Mouse (Mus musculus) heart, adult 2 months (tissue): Measurements from ENCODE around the gene Olfr533. TPM values are rescaled to one million over a fixed set of nuclear protein-coding genes. Genes with fewer than 3 reads are reported as not detected.
"Not testable (repeated sequence)": the region's sequence is repeated elsewhere in the genome, so short reads cannot be mapped to it uniquely, and the experiment has no call there.

Experiments used
- DNase-seq, 2 experiments: peaks; one replicate each; pipeline ENCODE4 v3.0.0; 2021
- H3K27ac ChIP-seq: fragments of 200-600 bp; 2 replicates; pipeline ENCODE4 v1.8.1; 2022
- H3K27me3 ChIP-seq: fragments of 200-500 bp; 2 replicates; pipeline ENCODE4 v1.6.1; 2012; ENCODE audit warnings: mild to moderate bottlenecking, low read length, inconsistent platforms, mixed read lengths; ENCODE audit not compliant: control insufficient read depth, insufficient read depth
- H3K36me3 ChIP-seq: fragments of 200-500 bp; 2 replicates; pipeline ENCODE4 v1.6.1; 2012; ENCODE audit warnings: low read length, inconsistent platforms; ENCODE audit not compliant: control insufficient read depth, insufficient read depth
- H3K4me1 ChIP-seq: fragments of 200-500 bp; 2 replicates; pipeline ENCODE4 v1.6.1; 2011; ENCODE audit warnings: low read length; ENCODE audit not compliant: control insufficient read depth, insufficient read depth
- H3K4me3 ChIP-seq: fragments of 200-600 bp; 2 replicates; pipeline ENCODE4 v1.8.1; 2022
- H3K79me2 ChIP-seq: fragments of 200-500 bp; replicated peaks from 2 replicates; pipeline ENCODE4 v1.6.1; 2012; ENCODE audit warnings: mild to moderate bottlenecking, inconsistent platforms, low read length, moderate library complexity, mixed read lengths; ENCODE audit not compliant: control insufficient read depth, insufficient read depth
- H3K9ac ChIP-seq: fragments of 200-500 bp; 2 replicates; pipeline ENCODE4 v1.6.1; 2012; ENCODE audit warnings: low read depth, mild to moderate bottlenecking, control low read depth, inconsistent platforms, low read length, mixed read lengths
- CTCF ChIP-seq: fragments of 200-600 bp; IDR thresholded peaks from 2 replicates; pipeline ENCODE4 v1.8.1; 2022; ENCODE audit warnings: antibody characterized with exemption, mild to moderate bottlenecking, moderate library complexity
- EP300 ChIP-seq: fragments of 200-500 bp; IDR thresholded peaks from 2 replicates; pipeline ENCODE4 v1.6.1; 2011; ENCODE audit warnings: low read depth, low read length, control low read depth; ENCODE audit not compliant: insufficient read depth
- POLR2A ChIP-seq: fragments of 200-500 bp; IDR thresholded peaks from 2 replicates; pipeline ENCODE4 v1.6.1; 2011; ENCODE audit warnings: mild to moderate bottlenecking, low read depth, low read length, control low read depth; ENCODE audit not compliant: insufficient read depth
- WGBS: fragments of 180-500 bp; shearing (Covaris S2); methylation state at CpG from one replicate; pipeline ENCODE4 v1.1.7; 2018; 5-methylcytosine and 5-hydroxymethylcytosine counted together
- intact Hi-C: fragments of 180-260 bp; cut with DNase I; formaldehyde crosslinking; loops from one replicate; pipeline ENCODE4 v1.15.1; 2025
- long read RNA-seq: library from polyadenylated mRNA; stranded (forward); transcript quantifications from one replicate; pipeline ENCODE4 v2.0.0, GENCODE M21; 2021
- polyA plus RNA-seq: library from polyadenylated mRNA; depleted of rRNA; stranded (reverse); fragments of >200 nt; gene quantifications from 2 replicates; pipeline ENCODE4 v1.2.3, GENCODE M21; 2012; rRNA removed
- total RNA-seq, 2 experiments: library from RNA; stranded (reverse); gene quantifications; 2 replicates each; pipeline ENCODE4 v1.2.3; 2021

Gene Olfr533
- not detected for total RNA-seq
- not detected in 2 replicates for polyA plus RNA-seq
- long read RNA-seq, result 0 reads

GRCm38 (mm10) chr7:140463070-140463469, at the start of gene Olfr533:
Gene Olfr533, plus strand, starts transcription at chr7:140463370.
- no CpG with 5 or more reads among the region's 1 CpGs for WGBS
- H3K36me3 ChIP-seq, H3K9ac ChIP-seq, H3K4me3 ChIP-seq, H3K27ac ChIP-seq, intact Hi-C loops, H3K79me2 ChIP-seq, DNase-seq, H3K4me1 ChIP-seq, H3K27me3 ChIP-seq: not testable (repeated sequence)

DNA sequence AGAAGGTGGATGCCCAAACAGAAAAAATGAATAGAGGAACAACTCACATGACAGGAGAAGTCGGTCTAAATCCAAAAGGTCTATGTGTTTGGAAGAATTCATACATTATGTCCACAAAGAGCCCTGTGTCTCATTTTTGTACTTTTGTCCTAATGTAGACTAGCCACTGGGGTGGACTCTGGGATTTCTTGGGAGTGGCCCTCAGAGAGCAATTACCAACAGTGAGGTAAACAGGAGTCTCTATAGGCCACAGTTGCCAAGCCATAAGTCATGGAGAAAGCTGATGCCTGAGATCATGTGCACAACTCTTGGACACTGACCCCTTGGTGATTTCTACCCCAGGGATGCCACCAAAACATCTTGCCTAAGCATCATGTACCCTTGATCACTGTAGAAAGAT, 41.6 kb upstream of the Olfr533 start, which contains the start of gene Olfr532:
Gene Olfr532 (minus strand): TSS at position 101 of the 400 bp plus-strand sequence.
- intact Hi-C loops, result loop anchor here (2.0 kb wide), 1 partner anchor 107 kb away; no protein-coding TSS in a partner anchor
- H3K4me3 ChIP-seq, result no peak within 1 kb of the TSS
- no peaks in the 10 kb centered on the region for H3K36me3 ChIP-seq
- DNase-seq, result no peak
- H3K9ac ChIP-seq, result no peak within 1 kb of the TSS
- H3K4me1 ChIP-seq, result no peaks in the 10 kb centered on the region
- H3K27ac ChIP-seq, result no peak within 1 kb of the TSS
- TF ChIP-seq EP300 (no peak), CTCF (no peak), POLR2A (no peak)
- 88% methylated on average over 1 of the region's 1 CpGs for WGBS
- H3K27me3 ChIP-seq, result no peaks in the 10 kb centered on the region
- no peaks in the 10 kb centered on the region for H3K79me2 ChIP-seq

DNA sequence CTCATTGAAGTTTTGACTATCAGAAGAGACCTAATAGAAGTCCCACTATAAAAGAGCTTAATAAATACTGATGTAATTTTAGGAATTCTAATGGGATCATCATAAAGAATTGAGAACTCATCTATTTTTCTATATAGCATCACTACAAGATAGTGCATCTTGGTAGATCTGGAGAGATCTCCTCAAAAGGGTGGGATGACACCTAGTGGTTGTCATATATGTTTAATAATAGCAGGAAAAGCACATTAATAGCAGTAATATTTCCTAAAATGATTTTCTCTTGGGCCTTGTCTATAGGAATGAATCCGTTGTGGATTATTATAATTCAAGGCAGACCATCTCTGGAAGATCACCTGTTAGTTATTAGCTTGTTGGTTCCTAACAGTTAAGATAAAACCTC, 20.0 kb upstream of the Olfr533 start:
- no peak for TF ChIP-seq CTCF
- Histone ChIP-seq H3K27me3 (no peaks in the 10 kb centered on the region), H3K4me3 (no peak overlapping the region), H3K36me3 (no peaks in the 10 kb centered on the region), H3K4me1 (no peaks in the 10 kb centered on the region), H3K79me2 (no peaks in the 10 kb centered on the region), H3K27ac (no peak overlapping the region), H3K9ac (no peak overlapping the region)
- WGBS, result 66% methylated on average over 1 of the region's 1 CpGs
- DNase-seq, result no peak
- intact Hi-C loops, result no loop called here

- H3K27ac ChIP-seq, result no peak overlapping the region
- H3K4me1 ChIP-seq, result no peaks in the 10 kb centered on the region
- H3K4me3 ChIP-seq, result no peak overlapping the region
- H3K36me3 ChIP-seq, result no peaks in the 10 kb centered on the region
- H3K27me3 ChIP-seq, result no peaks in the 10 kb centered on the region
- intact Hi-C loops, result no loop called here
- no peak overlapping the region for H3K9ac ChIP-seq
- 44% methylated on average over 1 of the region's 1 CpGs for WGBS
- no peaks in the 10 kb centered on the region for H3K79me2 ChIP-seq
- DNase-seq, result no peak
- TF ChIP-seq CTCF (no peak), EP300 (no peak), POLR2A (no peak)
These were observed 14.7 kb downstream of the Olfr533 start for GRCm38 (mm10) chr7:140477886-140478285.

DNA sequence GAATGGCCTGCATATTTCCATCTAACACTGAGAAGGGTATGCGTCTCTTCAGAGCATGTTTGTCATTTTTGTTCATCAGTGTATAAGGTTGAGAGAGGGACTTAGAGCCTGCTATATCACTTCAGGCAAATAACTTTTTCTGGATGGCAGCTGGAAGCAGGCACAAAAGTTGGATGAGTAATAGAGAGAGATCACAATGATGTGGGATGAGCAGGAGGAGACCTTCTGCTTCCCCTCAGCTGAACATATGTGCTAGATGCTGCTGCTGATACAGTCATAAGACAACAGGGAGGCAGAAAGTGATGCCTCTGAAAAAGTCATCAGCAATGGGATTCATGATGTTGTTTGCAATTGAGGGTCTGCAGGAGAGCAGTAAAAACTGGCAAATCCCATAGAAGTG, 15.6 kb downstream of the Olfr533 start:
- H3K27me3 ChIP-seq, result no peaks in the 10 kb centered on the region
- H3K79me2 ChIP-seq, result no peaks in the 10 kb centered on the region
- no peak overlapping the region for H3K27ac ChIP-seq
- no peaks in the 10 kb centered on the region for H3K4me1 ChIP-seq
- intact Hi-C loops, result no loop called here
- no peak overlapping the region for H3K4me3 ChIP-seq
- 84% methylated on average over 1 of the region's 1 CpGs for WGBS
- no peak for DNase-seq
- H3K36me3 ChIP-seq, result no peaks in the 10 kb centered on the region
- no peak overlapping the region for H3K9ac ChIP-seq
- no peak for TF ChIP-seq EP300
- no peak for TF ChIP-seq POLR2A
- no peak for TF ChIP-seq CTCF

- 66% methylated on average over 1 of the region's 1 CpGs for whole genome bisulfite sequencing
- Histone ChIP-seq H3K4me3 (no peak within 1 kb of the TSS), H3K9ac (no peak within 1 kb of the TSS), H3K79me2 (no peaks in the 10 kb centered on the region), H3K27ac (no peak within 1 kb of the TSS), H3K36me3 (no peaks in the 10 kb centered on the region), H3K4me1 (no peaks in the 10 kb centered on the region), H3K27me3 (no peaks in the 10 kb centered on the region)
- intact Hi-C loops, result no loop called here
- TF ChIP-seq POLR2A, result no peak
- TF ChIP-seq EP300, result no peak
- TF ChIP-seq CTCF, result no peak
- no peak for DNase-seq
These were observed 20.7 kb downstream of the Olfr533 start, which contains the start of gene Olfr535 for GRCm38 (mm10) chr7:140483916-140484315. Gene Olfr535, plus strand, starts transcription at chr7:140484216.

- Histone ChIP-seq H3K4me1 (no peaks in the 10 kb centered on the region), H3K27ac (no peak overlapping the region), H3K4me3 (no peak overlapping the region), H3K36me3 (no peaks in the 10 kb centered on the region), H3K79me2 (no peaks in the 10 kb centered on the region), H3K27me3 (no peaks in the 10 kb centered on the region), H3K9ac (no peak overlapping the region)
- 60% methylated on average over 1 of the region's 1 CpGs for WGBS
- DNase-seq, result no peak
- intact Hi-C loops, result no loop called here
- TF ChIP-seq EP300, result no peak
- no peak for TF ChIP-seq CTCF
- no peak for TF ChIP-seq POLR2A
These were observed 25.8 kb downstream of the Olfr533 start for GRCm38 (mm10) chr7:140488981-140489380.
